Mouse (Mus musculus): ENCODE measurements around the gene Kcna5. TPM values are rescaled to one million over a fixed set of nuclear protein-coding genes. Genes with fewer than 3 reads are reported as not detected.
A peak's percentile ranks its signal among the peaks of the same experiment; 100 is the strongest.

Gene Kcna5
- polyA plus RNA-seq, 1 experiment from 2014 or later, result 0.61 TPM

DNA sequence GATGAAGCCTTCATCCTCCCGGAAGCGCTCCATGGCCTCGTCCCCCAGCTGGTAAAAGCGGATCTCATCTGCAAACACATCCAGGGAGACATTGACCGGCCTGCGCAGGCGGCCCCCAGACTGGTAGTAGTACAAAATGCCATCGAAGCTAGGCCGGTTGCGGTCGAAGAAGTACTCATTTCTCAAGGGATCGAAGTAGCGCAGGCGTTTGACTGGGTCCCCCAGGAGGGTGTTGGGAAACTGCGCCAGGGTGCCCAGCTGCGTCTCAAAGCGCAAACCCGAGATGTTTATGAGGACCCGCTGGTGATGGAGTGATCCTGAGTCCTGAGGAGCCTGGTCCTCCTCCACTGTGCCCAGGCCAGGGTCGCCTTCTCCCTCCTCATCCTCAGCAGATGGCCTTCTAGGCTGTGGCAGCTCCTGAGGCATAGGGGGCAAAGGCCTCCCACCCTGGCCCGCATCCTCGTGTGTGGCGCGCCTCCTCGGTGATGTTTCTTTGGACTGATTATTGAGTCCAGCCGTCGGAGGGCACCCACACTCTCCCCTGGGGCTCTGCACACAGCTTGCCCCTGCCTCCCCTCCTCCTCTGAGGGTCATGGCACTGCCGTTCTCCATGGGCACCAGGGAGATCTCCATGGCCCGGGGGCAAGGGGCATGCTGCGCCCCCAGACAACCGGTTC lies 543 bp downstream of the Kcna5 start:
- Histone ChIP-seq H3K27me3 (replicated peaks) (peaks cover 39% of the 10 kb centered on the region), H3K27ac (no peak overlapping the region), H3K9me3 (replicated peaks) (no peaks in the 10 kb centered on the region), H3K9ac (no peak overlapping the region), H3K36me3 (no peaks in the 10 kb centered on the region), H3K4me3 (no peak overlapping the region), H3K4me2 (peak overlapping the region; percentile 36; the same call in 1 of the 2 replicates), H3K4me1 (no peaks in the 10 kb centered on the region)
- no peak for ATAC-seq
- WGBS (ENCODE audit: insufficient replicate concordance), result 6% methylated on average over 31 of the region's 31 CpGs

DNA sequence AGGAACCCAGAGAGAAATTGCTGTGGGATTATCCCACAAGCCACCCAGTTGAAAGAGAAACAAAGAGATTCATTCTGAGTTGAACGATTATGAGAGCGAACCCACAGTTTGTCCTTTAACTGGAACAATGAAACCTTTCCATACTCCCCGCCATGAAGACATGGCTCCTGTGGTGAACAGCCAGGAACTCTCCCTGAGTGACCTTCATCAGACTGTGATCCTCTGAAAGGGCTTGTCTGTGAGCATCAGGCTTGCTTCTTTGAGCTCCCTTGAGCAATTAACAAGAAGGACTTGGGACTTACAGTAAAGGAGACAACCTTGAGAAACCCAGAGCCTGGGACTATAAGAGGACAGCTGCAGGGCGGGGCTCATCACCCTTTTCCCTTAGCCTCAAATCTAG lies 3.9 kb downstream of the Kcna5 start:
- 64% methylated on average over 4 of the region's 4 CpGs for WGBS (ENCODE audit: insufficient replicate concordance)
- Histone ChIP-seq H3K27me3 (replicated peaks) (peaks cover 43% of the 10 kb centered on the region), H3K36me3 (no peaks in the 10 kb centered on the region), H3K4me1 (no peaks in the 10 kb centered on the region), H3K27ac (no peak overlapping the region), H3K9me3 (replicated peaks) (no peaks in the 10 kb centered on the region), H3K4me3 (no peak overlapping the region), H3K4me2 (no peak overlapping the region), H3K9ac (no peak overlapping the region)
- ATAC-seq, result no peak

DNA sequence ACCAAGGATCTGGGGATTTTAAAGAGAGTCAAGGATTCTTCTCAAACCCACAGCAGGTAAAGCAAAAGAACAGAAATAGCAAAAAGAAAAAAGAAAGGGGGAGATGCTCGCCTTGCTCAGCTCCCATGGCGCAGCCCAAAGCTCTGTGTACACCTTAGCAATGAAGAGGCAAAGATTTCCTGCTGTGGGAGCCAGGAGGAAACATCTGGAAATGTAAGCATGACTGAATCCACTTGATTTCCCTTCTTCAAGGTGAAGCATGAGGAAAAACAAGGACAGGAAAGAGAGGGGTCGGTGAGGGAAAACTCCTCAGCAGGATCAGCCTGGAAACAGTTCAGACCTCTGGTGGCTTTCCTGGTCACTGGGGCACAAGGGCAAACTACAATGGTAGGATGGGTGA lies 5.2 kb downstream of the Kcna5 start:
- H3K4me2 ChIP-seq, result no peak overlapping the region
- no peak for ATAC-seq
- H3K4me3 ChIP-seq, result no peak overlapping the region
- H3K9me3 ChIP-seq (replicated peaks), result no peaks in the 10 kb centered on the region
- 41% methylated on average over 3 of the region's 3 CpGs for WGBS (ENCODE audit: insufficient replicate concordance)
- no peak overlapping the region for H3K27ac ChIP-seq
- H3K4me1 ChIP-seq, result no peaks in the 10 kb centered on the region
- no peaks in the 10 kb centered on the region for H3K36me3 ChIP-seq
- peaks cover 31% of the 10 kb centered on the region for H3K27me3 ChIP-seq (replicated peaks)
- no peak overlapping the region for H3K9ac ChIP-seq

DNA sequence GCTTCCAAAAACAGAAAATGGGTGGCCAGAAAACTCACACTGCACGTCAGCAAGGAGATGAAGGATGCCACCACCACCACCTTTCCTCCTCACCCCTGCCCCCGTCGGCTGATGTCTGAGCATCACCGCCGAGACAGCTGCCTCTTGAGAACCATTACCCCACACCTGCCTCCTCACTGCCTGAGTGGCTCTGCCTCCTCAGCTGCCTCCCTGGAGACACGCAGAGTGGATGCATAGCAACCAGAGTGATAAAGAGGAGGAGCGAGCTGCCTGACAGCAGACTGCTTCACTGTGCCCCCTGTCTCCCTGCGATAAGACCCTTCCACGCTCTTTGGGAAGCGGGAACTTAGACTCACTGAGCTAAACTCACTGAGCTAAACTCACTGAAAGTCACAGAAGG lies 20.5 kb downstream of the Kcna5 start:
- no peaks in the 10 kb centered on the region for H3K4me1 ChIP-seq
- H3K27ac ChIP-seq, result no peak overlapping the region
- no peaks in the 10 kb centered on the region for H3K9me3 ChIP-seq (replicated peaks)
- no peaks in the 10 kb centered on the region for H3K36me3 ChIP-seq
- no peak for ATAC-seq
- WGBS (ENCODE audit: insufficient replicate concordance), result 47% methylated on average over 10 of the region's 10 CpGs
- H3K27me3 ChIP-seq (replicated peaks), result no peaks in the 10 kb centered on the region
- H3K9ac ChIP-seq, result no peak overlapping the region
- H3K4me3 ChIP-seq, result no peak overlapping the region
- no peak overlapping the region for H3K4me2 ChIP-seq

DNA sequence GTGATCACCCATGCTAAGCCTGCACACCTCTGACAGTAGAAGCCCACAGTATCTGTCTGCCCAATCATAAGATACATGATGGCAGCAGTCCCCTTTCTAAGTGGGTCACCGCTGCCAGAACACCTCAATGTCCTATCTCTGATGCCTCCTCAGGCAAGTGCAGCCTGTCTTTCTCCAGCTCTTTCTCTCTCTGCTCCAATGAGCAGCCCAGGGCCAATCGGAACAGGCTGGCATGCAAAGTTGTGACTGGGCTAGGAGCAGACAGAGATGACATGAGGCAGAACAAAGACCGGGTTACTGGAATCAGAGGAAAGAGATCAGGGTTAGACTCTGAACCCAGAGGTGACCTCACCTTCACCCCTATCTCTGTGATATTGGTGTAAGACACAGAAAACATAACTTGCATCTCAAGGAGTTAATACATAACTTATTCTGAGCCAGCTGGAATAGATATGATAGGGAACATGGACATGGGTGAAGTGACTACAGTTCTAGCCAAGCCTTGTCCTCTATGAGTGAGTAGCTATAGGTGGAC lies 21.4 kb downstream of the Kcna5 start:
- Histone ChIP-seq H3K4me2 (no peak overlapping the region), H3K4me1 (no peaks in the 10 kb centered on the region), H3K27ac (no peak overlapping the region), H3K9me3 (replicated peaks) (no peaks in the 10 kb centered on the region), H3K36me3 (no peaks in the 10 kb centered on the region), H3K4me3 (no peak overlapping the region), H3K27me3 (replicated peaks) (no peaks in the 10 kb centered on the region), H3K9ac (no peak overlapping the region)
- WGBS (ENCODE audit: insufficient replicate concordance), result 77% methylated on average over 3 of the region's 3 CpGs
- no peak for ATAC-seq

DNA sequence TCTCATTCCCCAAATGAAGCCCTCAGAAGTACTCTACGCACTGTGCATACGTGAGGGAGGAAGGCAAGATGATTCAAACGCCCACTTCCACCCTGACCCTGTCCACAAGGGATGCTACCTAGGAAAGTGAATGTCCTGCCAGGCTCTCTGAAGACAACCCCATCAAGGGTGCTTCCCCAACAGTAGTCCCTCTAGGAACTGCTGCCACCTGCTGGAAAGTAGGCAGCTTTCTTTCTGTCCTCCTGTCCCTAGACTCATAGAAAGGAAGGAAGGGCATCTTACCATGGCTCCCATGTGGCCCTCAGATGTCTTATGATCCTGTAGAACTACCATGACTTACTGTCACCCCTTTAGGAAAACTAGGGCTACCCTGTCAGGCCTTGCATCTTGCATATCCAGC lies 22.1 kb downstream of the Kcna5 start:
- Histone ChIP-seq H3K36me3 (no peaks in the 10 kb centered on the region), H3K27ac (no peak overlapping the region), H3K27me3 (replicated peaks) (no peaks in the 10 kb centered on the region), H3K4me3 (no peak overlapping the region), H3K4me1 (no peaks in the 10 kb centered on the region), H3K4me2 (no peak overlapping the region), H3K9ac (no peak overlapping the region), H3K9me3 (replicated peaks) (no peaks in the 10 kb centered on the region)
- ATAC-seq, result no peak
- 67% methylated on average over 3 of the region's 3 CpGs for WGBS (ENCODE audit: insufficient replicate concordance)

DNA sequence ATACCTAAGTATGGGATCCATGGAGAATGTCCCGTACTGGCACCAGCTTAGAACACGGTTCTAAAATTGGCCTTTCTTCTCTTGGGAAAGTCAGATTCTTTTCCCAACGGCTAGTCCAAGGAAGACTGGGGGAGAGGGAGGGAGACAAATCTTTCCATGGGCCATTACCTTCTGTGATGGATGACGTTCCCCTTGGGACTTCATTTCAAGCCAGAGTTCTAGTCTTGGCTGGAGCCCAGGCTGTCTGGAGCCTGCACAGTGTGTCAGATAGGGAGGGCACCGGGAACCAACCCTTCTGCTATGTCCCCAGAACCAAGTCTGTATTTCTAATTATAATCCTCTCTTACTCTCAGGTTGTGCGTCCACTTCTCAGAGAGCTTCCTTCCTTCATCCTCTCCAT lies 26.5 kb downstream of the Kcna5 start:
- H3K9ac ChIP-seq, result no peak overlapping the region
- ATAC-seq, result no peak
- H3K36me3 ChIP-seq, result no peaks in the 10 kb centered on the region
- no peaks in the 10 kb centered on the region for H3K4me1 ChIP-seq
- H3K27me3 ChIP-seq (replicated peaks), result no peaks in the 10 kb centered on the region
- WGBS (ENCODE audit: insufficient replicate concordance), result 63% methylated on average over 6 of the region's 6 CpGs
- H3K4me2 ChIP-seq, result no peak overlapping the region
- H3K9me3 ChIP-seq (replicated peaks), result no peaks in the 10 kb centered on the region
- H3K27ac ChIP-seq, result no peak overlapping the region
- H3K4me3 ChIP-seq, result no peak overlapping the region

DNA sequence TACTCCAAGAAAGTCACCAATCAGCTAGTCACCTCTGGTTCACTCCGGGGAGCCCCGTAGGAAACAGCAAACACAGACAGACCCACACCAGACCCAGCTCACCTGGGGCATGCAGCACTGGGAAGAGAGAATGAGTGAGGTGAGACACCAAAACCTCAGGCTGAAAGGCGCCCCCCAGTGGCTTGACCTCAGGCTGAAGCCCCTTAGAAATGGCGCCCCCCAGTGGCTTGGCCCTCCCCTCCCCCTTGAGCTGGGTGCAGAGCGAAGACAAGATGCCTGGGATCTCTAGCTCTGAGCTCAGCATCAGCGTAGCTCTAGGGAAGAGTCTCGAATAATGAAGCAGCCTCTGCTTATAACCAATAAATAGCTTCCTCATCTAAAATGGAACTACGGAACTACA lies 31.3 kb downstream of the Kcna5 start:
- H3K27ac ChIP-seq, result no peak overlapping the region
- no peak overlapping the region for H3K4me2 ChIP-seq
- no peaks in the 10 kb centered on the region for H3K4me1 ChIP-seq
- WGBS (ENCODE audit: insufficient replicate concordance), result 66% methylated on average over 8 of the region's 8 CpGs
- H3K9me3 ChIP-seq (replicated peaks), result peaks cover 5% of the 10 kb centered on the region; the same call in 1 of the 2 replicates
- H3K4me3 ChIP-seq, result no peak overlapping the region
- no peak for ATAC-seq
- H3K27me3 ChIP-seq (replicated peaks), result no peaks in the 10 kb centered on the region
- H3K36me3 ChIP-seq, result no peaks in the 10 kb centered on the region
- H3K9ac ChIP-seq, result no peak overlapping the region

DNA sequence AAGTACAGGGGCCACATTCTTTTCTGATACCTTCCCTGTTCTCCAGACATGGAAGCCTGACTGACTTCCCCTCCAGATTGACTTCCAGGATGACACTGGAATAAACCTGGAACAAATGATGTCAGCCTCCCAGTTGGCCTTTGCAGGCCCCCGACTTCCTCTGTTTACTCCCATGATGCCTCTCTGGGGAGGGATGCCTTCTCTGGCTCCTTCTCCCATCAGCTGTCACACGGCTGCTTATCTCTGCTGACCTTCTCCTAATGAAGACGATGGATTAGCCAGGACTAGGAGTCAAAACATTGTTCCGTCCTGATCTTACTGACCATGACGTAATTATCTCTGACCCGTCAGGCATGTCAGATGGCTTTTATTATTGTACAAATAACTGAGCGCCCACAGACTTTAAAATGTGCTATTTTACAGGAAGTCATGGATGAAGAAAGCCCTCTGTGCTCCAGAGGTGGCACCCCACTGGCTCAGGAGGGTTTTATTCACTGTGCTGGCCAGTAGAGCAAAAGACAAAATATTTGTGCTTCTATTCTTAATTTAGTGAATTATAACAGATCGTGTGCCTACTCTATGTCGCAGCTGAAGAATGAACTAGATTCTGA lies 32.4 kb downstream of the Kcna5 start:
- no peak overlapping the region for H3K9ac ChIP-seq
- no peaks in the 10 kb centered on the region for H3K36me3 ChIP-seq
- no peak for ATAC-seq
- H3K27me3 ChIP-seq (replicated peaks), result no peaks in the 10 kb centered on the region
- no peak overlapping the region for H3K27ac ChIP-seq
- WGBS (ENCODE audit: insufficient replicate concordance), result 55% methylated on average over 9 of the region's 9 CpGs
- peaks cover 5% of the 10 kb centered on the region; the same call in 1 of the 2 replicates for H3K9me3 ChIP-seq (replicated peaks)
- H3K4me2 ChIP-seq, result no peak overlapping the region
- H3K4me1 ChIP-seq, result no peaks in the 10 kb centered on the region
- H3K4me3 ChIP-seq, result no peak overlapping the region

DNA sequence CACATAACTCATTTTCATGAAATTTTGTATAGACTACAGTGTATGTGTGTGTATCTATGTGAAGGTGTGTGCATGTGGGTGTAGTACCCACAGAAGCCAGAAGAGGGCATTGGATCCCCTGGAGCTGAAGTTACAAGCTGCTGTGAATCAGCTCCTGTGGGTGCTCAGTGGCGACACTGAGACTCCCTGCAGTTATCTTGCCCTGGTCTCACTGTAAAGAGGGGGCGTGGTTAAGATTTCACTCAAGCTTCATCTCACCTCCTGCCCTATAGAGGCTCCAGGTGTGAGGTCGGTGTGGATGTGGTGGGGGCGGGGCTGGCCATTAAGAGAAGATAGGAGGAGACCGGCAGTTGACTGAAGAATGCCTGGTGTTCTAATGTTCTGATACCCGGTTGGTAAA lies 34.2 kb downstream of the Kcna5 start:
- Histone ChIP-seq H3K36me3 (no peaks in the 10 kb centered on the region), H3K4me3 (no peak overlapping the region), H3K27ac (no peak overlapping the region), H3K9ac (no peak overlapping the region), H3K9me3 (replicated peaks) (peaks cover 5% of the 10 kb centered on the region; the same call in 1 of the 2 replicates), H3K4me2 (no peak overlapping the region), H3K4me1 (no peaks in the 10 kb centered on the region), H3K27me3 (replicated peaks) (no peaks in the 10 kb centered on the region)
- WGBS (ENCODE audit: insufficient replicate concordance), result 68% methylated on average over 6 of the region's 6 CpGs
- ATAC-seq, result no peak

DNA sequence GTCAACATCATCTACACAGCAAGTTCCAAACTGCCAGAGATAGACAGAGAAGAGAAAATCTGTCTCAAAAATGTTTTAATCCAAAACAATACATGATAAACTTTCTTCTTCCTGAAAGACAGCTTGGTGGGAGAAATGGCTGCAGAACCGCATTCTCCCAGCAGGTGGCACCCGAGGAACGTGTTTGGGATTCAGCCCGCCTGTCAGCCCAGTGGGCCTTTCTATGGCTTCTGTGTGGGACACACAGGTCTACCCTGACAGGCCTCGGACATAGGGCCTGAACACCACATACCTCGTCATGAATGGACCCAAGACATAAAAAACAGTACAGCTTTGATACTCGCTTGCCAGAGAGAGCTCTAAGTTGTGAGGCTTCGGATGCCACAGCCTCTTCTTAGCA lies 35.1 kb downstream of the Kcna5 start:
- no peak for ATAC-seq

DNA sequence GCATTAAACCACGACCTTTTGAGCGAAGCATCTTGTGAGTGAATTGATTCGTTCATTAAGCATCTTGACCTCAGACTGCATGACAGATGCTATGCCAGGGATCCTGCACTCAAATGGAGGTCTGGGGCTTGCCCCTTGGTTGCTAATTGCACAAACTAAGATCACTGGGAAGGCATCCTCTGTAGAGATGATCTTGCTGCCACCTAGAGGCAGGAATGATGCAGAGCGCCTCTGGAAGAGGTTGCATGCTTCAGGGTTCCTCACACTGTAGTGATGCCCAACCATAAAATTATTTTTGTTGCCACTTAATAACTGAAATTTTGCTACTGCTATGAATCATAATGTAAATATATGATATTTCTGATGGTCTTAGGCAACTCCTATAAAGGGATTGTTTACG lies 37.3 kb downstream of the Kcna5 start:
- H3K9me3 ChIP-seq (replicated peaks), result peaks cover 5% of the 10 kb centered on the region; the same call in 1 of the 2 replicates
- WGBS (ENCODE audit: insufficient replicate concordance), result 44% methylated on average over 5 of the region's 5 CpGs
- H3K4me2 ChIP-seq, result no peak overlapping the region
- no peak for ATAC-seq
- no peaks in the 10 kb centered on the region for H3K4me1 ChIP-seq
- H3K4me3 ChIP-seq, result no peak overlapping the region
- H3K9ac ChIP-seq, result no peak overlapping the region
- no peaks in the 10 kb centered on the region for H3K27me3 ChIP-seq (replicated peaks)
- no peaks in the 10 kb centered on the region for H3K36me3 ChIP-seq
- no peak overlapping the region for H3K27ac ChIP-seq

More for the DNA sequence above, 35.1 kb downstream of the Kcna5 start:
- 20% methylated on average over 8 of the region's 8 CpGs for WGBS (ENCODE audit: insufficient replicate concordance)
- Histone ChIP-seq H3K4me2 (no peak overlapping the region), H3K9me3 (replicated peaks) (peaks cover 5% of the 10 kb centered on the region; the same call in 1 of the 2 replicates), H3K27me3 (replicated peaks) (no peaks in the 10 kb centered on the region), H3K9ac (no peak overlapping the region), H3K36me3 (no peaks in the 10 kb centered on the region), H3K27ac (no peak overlapping the region), H3K4me1 (no peaks in the 10 kb centered on the region), H3K4me3 (no peak overlapping the region)
